Comparison of ENCODE assay signal across 9 mouse cellular contexts in the genomic region with DNA sequence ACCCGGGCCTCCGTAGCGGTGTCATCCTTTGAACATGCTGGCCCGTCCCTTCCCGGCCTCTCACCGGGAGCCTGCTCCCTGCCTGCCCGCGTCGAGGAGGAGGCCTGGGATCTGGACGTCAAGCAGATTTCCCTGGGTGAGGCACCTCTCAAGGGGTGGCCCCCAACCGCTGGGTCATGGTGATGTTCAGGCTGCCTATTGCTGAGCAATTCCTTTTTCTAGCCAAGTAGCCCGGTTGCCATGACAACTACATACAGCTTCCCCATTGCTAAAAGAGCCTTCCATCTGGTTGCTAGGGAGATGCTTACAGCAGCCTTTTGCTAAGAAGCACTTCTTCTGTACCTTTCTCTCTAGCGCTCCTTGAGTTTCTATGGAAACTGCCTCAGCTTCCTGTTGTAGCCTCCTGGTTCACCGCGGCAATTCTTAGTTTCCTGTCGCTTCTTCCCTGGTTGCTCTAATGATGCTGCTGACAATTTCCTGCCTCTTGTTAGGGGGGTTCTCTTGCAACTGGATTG. TPM values are rescaled to one million over a fixed set of nuclear protein-coding genes. Genes with fewer than 3 reads are reported as not detected.
DNase-seq lines count a peak whose midpoint lies in the region; ATAC-seq lines count a peak whose summit lies in the region.
"Had no signal": no experiment of that assay in that cellular context is flagged by ENCODE, and none has a peak within 500 bp of the region (broad histone marks: within the 10 kb centered on the region; RNA-seq: fewer than 3 reads in every experiment).

No protein-coding gene starts in this region.

- 17% methylated on average over 16 of the region's 16 CpGs for WGBS in hindbrain, embryonic 12.5 days
- WGBS in limb, embryonic 10.5 days: 58% methylated on average over 16 of the region's 16 CpGs

- peak; percentile 75 for ATAC-seq in common myeloid progenitor, adult 5-6 weeks (replicated peaks; ENCODE audit: low read depth, poor library complexity, severe bottlenecking)
- peak; percentile 77 for ATAC-seq in hindbrain, embryonic 12.5 days (ENCODE audit: low FRiP score)

- peak overlapping the region; percentile 7; the same call in 1 of the 2 replicates for H3K4me3 ChIP-seq in hindbrain, embryonic 12.5 days
- H3K4me3 ChIP-seq in limb, embryonic 10.5 days: no peak overlapping the region
- H3K4me3 ChIP-seq: heart, embryonic 15.5 days had no signal

- peaks cover 77% of the 10 kb centered on the region for H3K36me3 ChIP-seq in hindbrain, embryonic 12.5 days
- H3K36me3 ChIP-seq in limb, embryonic 10.5 days: peaks cover 94% of the 10 kb centered on the region

- DNase-seq in layer of hippocampus, adult 11-12 months (ENCODE audit: low spot score): peak; percentile 84
- no peak for DNase-seq in layer of hippocampus, adult 9-10 months (ENCODE audit: low spot score)
- DNase-seq in limb, embryonic 10.5 days (ENCODE audit: low spot score): no peak
- peak; percentile 80 to 84 for DNase-seq in right cerebral cortex, adult 2 months (ENCODE audit: low spot score in 2 of 2)
- DNase-seq in urinary bladder, adult 18-20 months (ENCODE audit: low spot score in 2 of 2): no peak
- DNase-seq in ovary, postnatal 36 days (ENCODE audit: low spot score): no peak

- H3K27me3 ChIP-seq in hindbrain, embryonic 12.5 days: no peaks in the 10 kb centered on the region
- H3K27me3 ChIP-seq in limb, embryonic 10.5 days (ENCODE audit: low read depth, poor library complexity, severe bottlenecking): no peaks in the 10 kb centered on the region
- H3K27me3 ChIP-seq: heart, embryonic 15.5 days had no signal

- peak overlapping the region; percentile 43 for H3K4me2 ChIP-seq in hindbrain, embryonic 12.5 days (replicated peaks)
- H3K4me2 ChIP-seq: heart, embryonic 15.5 days had no signal

- peak overlapping the region; percentile 83 for H3K27ac ChIP-seq in hindbrain, embryonic 12.5 days
- 0 out of 2 replicates have a peak overlapping the region, but pooled peaks have one; percentile 25 for H3K27ac ChIP-seq in limb, embryonic 10.5 days

- H3K9me3 ChIP-seq in hindbrain, embryonic 12.5 days (replicated peaks): no peaks in the 10 kb centered on the region
- no peaks in the 10 kb centered on the region for H3K9me3 ChIP-seq in limb, embryonic 10.5 days (replicated peaks)
- H3K9me3 ChIP-seq: heart, embryonic 15.5 days had no signal

- H3K4me1 ChIP-seq in hindbrain, embryonic 12.5 days: peaks cover 47% of the 10 kb centered on the region
- H3K4me1 ChIP-seq in limb, embryonic 10.5 days: peaks cover 16% of the 10 kb centered on the region

- 0 out of 2 replicates have a peak overlapping the region, but pooled peaks have one; percentile 29 for H3K9ac ChIP-seq in hindbrain, embryonic 12.5 days
- H3K9ac ChIP-seq: heart, embryonic 15.5 days had no signal

RNA-seq across cellular contexts. Expression of a gene that starts 11.4 kb away (rescaled TPM):
- total RNA-seq in common myeloid progenitor, adult 5-6 weeks (2017): not detected in 2 replicates
- 0.59 and 1.6 TPM in 2 replicates for polyA plus RNA-seq in hindbrain, embryonic 12.5 days (2016; fragmentation: Nextera tagmentation; extraction: Ambion mirVana)
- 0.41 and 0.66 TPM in 2 replicates for polyA plus RNA-seq in limb, embryonic 10.5 days (2016; fragmentation: Nextera tagmentation; extraction: Ambion mirVana)

RNA-seq across cellular contexts. Expression of a gene that starts 16.5 kb away (rescaled TPM):
- total RNA-seq in common myeloid progenitor, adult 5-6 weeks (2017): 9.8 and 14.0 TPM in 2 replicates
- polyA plus RNA-seq in hindbrain, embryonic 12.5 days (2016; fragmentation: Nextera tagmentation; extraction: Ambion mirVana): 64.4 and 71.7 TPM in 2 replicates
- 45.6 and 51.1 TPM in 2 replicates for polyA plus RNA-seq in limb, embryonic 10.5 days (2016; fragmentation: Nextera tagmentation; extraction: Ambion mirVana)

RNA-seq across cellular contexts. Expression of a gene that starts 19.5 kb away (rescaled TPM):
- 27.5 and 32.4 TPM in 2 replicates for total RNA-seq in common myeloid progenitor, adult 5-6 weeks (2017)
- 126 and 133 TPM in 2 replicates for polyA plus RNA-seq in hindbrain, embryonic 12.5 days (2016; fragmentation: Nextera tagmentation; extraction: Ambion mirVana)
- polyA plus RNA-seq in limb, embryonic 10.5 days (2016; fragmentation: Nextera tagmentation; extraction: Ambion mirVana): 190 and 236 TPM in 2 replicates

RNA-seq across cellular contexts. Expression of a gene that starts 38.2 kb away (rescaled TPM):
- total RNA-seq in common myeloid progenitor, adult 5-6 weeks (2017): not detected in 2 replicates
- polyA plus RNA-seq in hindbrain, embryonic 12.5 days (2016; fragmentation: Nextera tagmentation; extraction: Ambion mirVana): not detected in 2 replicates
- not detected in 2 replicates for polyA plus RNA-seq in limb, embryonic 10.5 days (2016; fragmentation: Nextera tagmentation; extraction: Ambion mirVana)
- polyA plus RNA-seq: heart, embryonic 15.5 days had no signal

Comparison
In these comparisons a context has a peak if more than half of its experiments do, and no peak if none do; other contexts are left out.
1. DNase-seq: peak in layer of hippocampus, adult 11-12 months (single experiment) and right cerebral cortex, adult 2 months (2 of 2); none in layer of hippocampus, adult 9-10 months (single experiment), limb, embryonic 10.5 days (single experiment), urinary bladder, adult 18-20 months (0 of 2) and ovary, postnatal 36 days (single experiment).